Mouse (Mus musculus) neural tube, embryonic 15.5 days (tissue): ENCODE results near the gene Suclg1. TPM values are rescaled to one million over a fixed set of nuclear protein-coding genes. Genes with fewer than 3 reads are reported as not detected.

ENCODE experiments used
- ATAC-seq: fragments of 200-750 bp; cut with Nextera tagmentation; 2 replicates; pipeline ENCODE4 v1.8.0; 2017; ENCODE audit warnings: mild to moderate bottlenecking, moderate TSS enrichment, moderate library complexity; ENCODE audit not compliant: low FRiP score
- H3K27ac ChIP-seq: fragments of 300-500 bp; sonication (generic); replicated peaks from 2 replicates; pipeline ENCODE4 v1.5.1; 2015; ENCODE audit warnings: mild to moderate bottlenecking, inconsistent platforms
- H3K27me3 ChIP-seq: fragments of 300-500 bp; sonication (generic); replicated peaks from 2 replicates; pipeline ENCODE4 v1.6.1; 2015; ENCODE audit warnings: inconsistent platforms
- H3K36me3 ChIP-seq: fragments of 300-500 bp; sonication (generic); 2 replicates; pipeline ENCODE4 v1.6.1; 2015; ENCODE audit warnings: inconsistent platforms
- H3K4me1 ChIP-seq: fragments of 300-500 bp; sonication (generic); 2 replicates; pipeline ENCODE4 v1.6.1; 2015; ENCODE audit warnings: inconsistent platforms
- H3K4me2 ChIP-seq: fragments of 300-500 bp; sonication (generic); 2 replicates; pipeline ENCODE4 v1.6.1; 2015; ENCODE audit warnings: inconsistent platforms, mild to moderate bottlenecking, moderate library complexity
- H3K4me3 ChIP-seq: fragments of 300-500 bp; sonication (generic); replicated peaks from 2 replicates; pipeline ENCODE4 v1.5.1; 2015; ENCODE audit warnings: mild to moderate bottlenecking, inconsistent platforms
- H3K9ac ChIP-seq: fragments of 300-500 bp; sonication (generic); replicated peaks from 2 replicates; pipeline ENCODE4 v1.6.1; 2015; ENCODE audit warnings: mild to moderate bottlenecking, inconsistent platforms
- H3K9me3 ChIP-seq: fragments of 300-500 bp; sonication (generic); replicated peaks from 2 replicates; pipeline ENCODE4 v1.6.1; 2016; ENCODE audit warnings: inconsistent platforms
- WGBS: fragments of 180-500 bp; shearing (Covaris S2); methylation state at CpG from one replicate; pipeline ENCODE4 v1.1.7; 2015; ENCODE audit warnings: mixed read lengths; 5-methylcytosine and 5-hydroxymethylcytosine counted together
- polyA plus RNA-seq: library from polyadenylated mRNA; unstranded; fragments of >200 nt; fragmentation: Nextera tagmentation; extraction: Ambion mirVana; gene quantifications from 2 replicates; pipeline ENCODE4 v1.2.1, GENCODE M21; 2015

Suclg1 gene
- polyA plus RNA-seq, 1 experiment from 2014 or later: 132 TPM

DNA sequence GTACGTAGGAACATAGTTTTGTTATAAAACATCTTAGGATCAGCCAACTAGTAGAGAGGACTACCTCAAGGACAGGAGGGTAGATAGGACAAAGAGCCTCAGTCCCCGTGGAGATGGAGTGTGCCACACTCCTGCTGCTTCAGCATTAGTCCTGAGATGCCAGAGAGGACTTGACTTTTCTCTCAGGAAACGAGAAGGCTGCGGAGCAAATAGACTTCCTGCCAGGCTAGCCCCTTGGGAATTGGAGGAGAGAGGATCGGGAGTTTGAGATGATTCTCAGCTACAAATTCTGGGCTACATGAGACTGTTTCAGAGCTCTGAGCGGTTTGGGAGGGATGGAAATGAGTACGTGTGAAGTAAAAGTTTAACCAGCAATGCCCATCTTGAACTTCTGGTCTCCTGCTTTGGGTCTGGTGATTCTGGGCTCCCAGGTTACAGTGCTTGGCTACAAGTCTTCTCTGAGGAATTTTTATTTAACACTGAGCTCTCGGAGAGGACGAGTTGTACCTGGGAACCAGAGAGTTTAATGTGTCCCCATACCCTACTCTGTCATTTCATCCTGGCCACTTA, 32.4 kb downstream of the Suclg1 start:
- ATAC-seq: no peak
- Histone ChIP-seq H3K36me3 (peaks cover 22% of the 10 kb centered on the region), H3K4me1 (no peaks in the 10 kb centered on the region), H3K27me3 (no peaks in the 10 kb centered on the region), H3K27ac (no peak overlapping the region), H3K9ac (no peak overlapping the region), H3K4me2 (no peak overlapping the region), H3K4me3 (no peak overlapping the region), H3K9me3 (no peaks in the 10 kb centered on the region)
- WGBS: 81% methylated on average over 9 of the region's 9 CpGs

DNA sequence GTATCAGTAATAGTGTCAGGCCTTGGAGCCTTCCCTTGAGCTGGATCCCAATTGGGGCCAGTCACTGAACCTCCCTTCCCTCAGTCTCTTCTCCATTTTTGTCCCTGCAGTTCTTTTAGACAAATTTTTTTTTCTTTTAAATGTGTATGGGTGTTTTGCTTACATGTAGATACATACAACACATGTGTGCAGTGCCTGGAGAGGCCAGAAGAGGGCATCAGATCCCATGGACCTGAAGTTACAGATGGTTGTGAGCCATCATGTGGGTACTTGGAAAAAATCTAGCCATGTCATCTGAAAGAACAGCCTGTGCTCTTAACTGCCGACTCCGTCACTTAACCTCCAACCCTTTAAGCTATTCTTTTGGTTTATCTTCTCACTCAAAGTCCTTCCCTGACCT, 38.1 kb downstream of the Suclg1 start:
- WGBS: 100% methylated on average over 2 of the region's 2 CpGs
- Histone ChIP-seq H3K36me3 (no peaks in the 10 kb centered on the region), H3K4me3 (no peak overlapping the region), H3K27me3 (no peaks in the 10 kb centered on the region), H3K4me2 (no peak overlapping the region), H3K9me3 (no peaks in the 10 kb centered on the region), H3K9ac (no peak overlapping the region), H3K27ac (no peak overlapping the region), H3K4me1 (no peaks in the 10 kb centered on the region)
- ATAC-seq: no peak

DNA sequence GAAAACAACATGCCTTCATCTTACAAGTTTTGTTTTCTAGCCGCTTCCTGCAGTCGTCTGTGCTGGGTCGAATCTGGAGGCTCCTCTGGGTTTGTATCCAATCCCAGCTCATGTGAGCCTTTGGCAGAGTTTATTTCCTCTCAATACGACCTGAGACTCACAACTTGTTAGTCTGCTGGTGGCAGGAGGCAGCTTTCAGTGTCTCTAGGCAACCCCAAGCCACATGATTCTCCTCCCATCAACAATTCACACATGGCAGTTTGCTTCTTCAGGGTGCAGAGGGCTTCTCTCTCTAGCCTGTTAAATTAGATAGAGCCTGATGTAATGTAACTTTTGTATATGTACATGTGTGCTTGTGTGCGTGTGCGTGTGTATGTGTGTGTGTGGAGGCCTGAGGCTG, 58.7 kb downstream of the Suclg1 start:
- 0 out of 2 replicates have a peak, but pooled peaks have one; percentile 38 for ATAC-seq
- no peaks in the 10 kb centered on the region for H3K4me1 ChIP-seq
- no peak overlapping the region for H3K9ac ChIP-seq
- no peaks in the 10 kb centered on the region for H3K27me3 ChIP-seq
- H3K4me2 ChIP-seq: no peak overlapping the region
- H3K4me3 ChIP-seq: no peak overlapping the region
- no peaks in the 10 kb centered on the region for H3K9me3 ChIP-seq
- no peaks in the 10 kb centered on the region for H3K36me3 ChIP-seq
- no peak overlapping the region for H3K27ac ChIP-seq
- WGBS: 69% methylated on average over 6 of the region's 6 CpGs

DNA sequence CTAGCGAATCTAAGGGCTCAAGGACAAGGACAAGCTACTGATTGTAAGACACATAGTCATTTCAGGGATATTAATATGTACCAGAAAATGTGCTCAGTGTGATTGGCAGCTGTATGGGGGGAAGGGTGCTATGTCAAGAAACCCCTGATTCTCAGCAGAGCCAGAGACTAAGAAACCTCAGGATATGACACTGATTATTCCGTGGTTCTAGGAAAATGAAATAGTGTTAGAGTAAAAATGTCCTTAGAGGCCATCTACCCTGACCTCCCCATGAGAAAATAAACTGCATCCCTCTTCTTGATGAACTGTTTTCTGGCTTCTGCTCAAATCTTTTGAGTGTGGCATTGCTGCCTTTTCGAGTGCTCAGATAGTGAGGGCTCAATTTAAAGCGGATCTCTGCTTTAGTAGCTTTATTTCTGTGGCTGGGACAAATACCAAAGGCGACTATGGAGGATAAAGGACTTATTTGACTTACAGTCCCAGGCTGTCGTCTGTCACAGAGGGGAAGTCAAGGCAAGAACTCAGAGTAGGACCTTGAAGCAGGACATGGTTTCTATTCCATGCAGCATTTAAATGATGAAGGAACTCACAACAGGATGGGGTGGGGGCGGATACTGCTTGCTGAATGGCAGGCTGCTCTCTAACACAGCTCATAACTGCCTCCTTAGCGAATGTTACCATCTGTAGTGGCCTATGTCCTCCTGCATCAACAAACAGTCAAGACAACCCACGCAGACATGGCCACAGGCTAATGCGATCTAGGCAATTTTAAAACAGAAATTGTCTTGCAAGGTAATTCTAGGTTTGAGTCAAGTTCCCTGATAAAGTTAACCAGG, 60.7 kb downstream of the Suclg1 start:
- ATAC-seq: no peak
- H3K9ac ChIP-seq: no peak overlapping the region
- H3K9me3 ChIP-seq: no peaks in the 10 kb centered on the region
- no peaks in the 10 kb centered on the region for H3K4me1 ChIP-seq
- H3K27ac ChIP-seq: no peak overlapping the region
- no peak overlapping the region for H3K4me2 ChIP-seq
- no peak overlapping the region for H3K4me3 ChIP-seq
- H3K27me3 ChIP-seq: no peaks in the 10 kb centered on the region
- 83% methylated on average over 10 of the region's 10 CpGs for WGBS
- no peaks in the 10 kb centered on the region for H3K36me3 ChIP-seq

DNA sequence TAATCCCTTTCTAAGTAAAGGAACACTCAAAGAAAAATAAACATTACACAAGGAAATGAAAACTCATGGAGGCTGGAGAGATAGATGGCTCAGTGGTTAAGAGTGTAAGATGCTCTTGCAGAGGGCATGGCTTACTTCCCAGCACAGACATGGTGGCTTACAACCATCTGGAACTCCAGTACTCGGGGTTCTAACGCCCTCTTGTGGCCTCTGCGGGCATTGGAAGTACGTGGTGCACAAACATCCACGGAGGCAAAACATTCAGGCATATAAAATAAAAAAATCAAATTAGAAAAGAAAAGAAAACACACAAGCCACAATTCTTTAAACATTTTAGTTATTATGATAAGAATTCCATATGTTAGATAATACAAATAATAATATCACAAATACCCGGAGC, 63.2 kb downstream of the Suclg1 start:
- H3K27me3 ChIP-seq: no peaks in the 10 kb centered on the region
- peaks cover 9% of the 10 kb centered on the region for H3K4me1 ChIP-seq
- ATAC-seq: no peak
- H3K27ac ChIP-seq: no peak overlapping the region
- 75% methylated on average over 6 of the region's 6 CpGs for WGBS
- no peak overlapping the region for H3K9ac ChIP-seq
- H3K4me2 ChIP-seq: no peak overlapping the region
- H3K9me3 ChIP-seq: no peaks in the 10 kb centered on the region
- H3K36me3 ChIP-seq: no peaks in the 10 kb centered on the region
- H3K4me3 ChIP-seq: no peak overlapping the region

DNA sequence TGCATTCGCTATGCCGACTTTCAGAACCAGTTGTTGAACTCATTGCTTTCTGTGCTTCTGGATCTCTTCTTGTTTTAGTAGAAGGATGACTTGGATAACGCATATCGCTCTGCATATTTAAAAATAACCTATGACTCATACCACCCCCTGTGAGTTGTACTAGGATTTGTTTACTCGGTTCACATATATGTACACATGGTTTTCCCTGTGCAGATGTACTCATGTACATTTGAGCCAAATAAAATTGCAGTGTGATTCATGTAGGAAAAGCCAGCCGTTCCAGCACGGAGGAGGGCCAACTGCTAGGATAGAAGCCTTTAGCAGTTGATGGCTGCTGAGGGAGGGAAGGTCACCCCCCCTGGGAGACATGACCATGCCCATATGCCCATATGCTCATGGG, 63.6 kb downstream of the Suclg1 start:
- Histone ChIP-seq H3K27me3 (no peaks in the 10 kb centered on the region), H3K4me3 (no peak overlapping the region), H3K9me3 (no peaks in the 10 kb centered on the region), H3K4me1 (peaks cover 9% of the 10 kb centered on the region), H3K36me3 (no peaks in the 10 kb centered on the region), H3K27ac (no peak overlapping the region), H3K4me2 (no peak overlapping the region), H3K9ac (no peak overlapping the region)
- no peak for ATAC-seq
- 90% methylated on average over 7 of the region's 7 CpGs for whole genome bisulfite sequencing

DNA sequence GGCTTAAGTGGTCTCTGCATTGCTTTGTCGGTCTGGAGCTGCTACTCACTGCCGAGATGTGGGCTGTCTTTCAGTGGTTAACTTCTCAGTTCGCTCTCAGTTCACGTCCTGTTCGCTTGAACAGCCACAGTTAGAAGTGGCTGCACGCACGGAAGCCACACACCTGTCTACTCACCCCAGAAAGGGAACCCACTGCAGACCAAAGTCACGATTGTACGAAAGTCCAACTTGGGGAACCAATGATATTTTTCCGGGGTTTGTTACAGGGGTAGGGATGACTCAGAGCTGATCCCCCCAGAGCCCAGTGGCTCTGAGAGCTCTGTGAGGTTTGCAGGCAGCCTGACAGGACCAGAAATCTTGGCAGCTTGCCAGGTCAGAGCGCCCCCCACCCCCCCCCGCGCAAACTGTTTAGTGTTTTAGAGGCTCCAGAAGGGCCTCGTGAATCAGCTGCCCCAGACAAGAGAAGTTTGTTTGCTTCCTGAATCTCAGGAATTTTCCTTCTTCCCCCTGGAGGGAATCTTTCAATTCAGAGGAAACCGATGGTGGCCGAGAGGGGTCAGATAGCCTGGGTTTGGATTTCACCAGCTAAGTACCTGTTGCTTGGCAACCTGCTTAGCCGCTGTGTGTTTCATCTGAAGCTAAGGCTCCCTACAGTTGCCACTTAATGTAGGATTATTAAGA, 66.9 kb downstream of the Suclg1 start:
- H3K36me3 ChIP-seq: no peaks in the 10 kb centered on the region
- H3K27me3 ChIP-seq: no peaks in the 10 kb centered on the region
- 2% methylated on average over 17 of the region's 17 CpGs for WGBS
- H3K4me3 ChIP-seq: peak overlapping the region; percentile 44
- peaks cover 9% of the 10 kb centered on the region for H3K4me1 ChIP-seq
- H3K9ac ChIP-seq: peak overlapping the region; percentile 41
- peak overlapping the region; percentile 69 for H3K4me2 ChIP-seq
- no peaks in the 10 kb centered on the region for H3K9me3 ChIP-seq
- peak overlapping the region; percentile 71 for H3K27ac ChIP-seq
- ATAC-seq: peak; percentile 83

DNA sequence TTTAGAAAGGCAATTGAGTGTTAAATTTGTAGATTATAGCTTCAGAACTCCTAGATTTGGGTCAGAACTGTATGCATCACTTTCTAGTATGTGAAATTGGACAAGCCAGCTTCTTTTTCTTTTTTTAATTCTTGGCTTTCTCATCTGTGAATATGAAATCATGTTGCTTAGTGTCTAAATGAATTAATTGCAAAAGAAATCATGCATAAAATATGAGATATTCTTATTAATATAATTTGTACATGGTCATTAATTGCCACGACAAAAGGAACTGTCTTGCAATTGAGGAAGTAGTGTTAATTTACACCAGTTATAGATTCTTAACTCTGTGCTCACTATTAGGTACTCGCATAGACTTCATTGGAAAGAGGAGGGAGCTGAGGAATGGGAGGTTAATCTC, 74.1 kb downstream of the Suclg1 start:
- H3K9me3 ChIP-seq: no peaks in the 10 kb centered on the region
- no peak for ATAC-seq
- H3K36me3 ChIP-seq: no peaks in the 10 kb centered on the region
- H3K4me2 ChIP-seq: no peak overlapping the region
- no peaks in the 10 kb centered on the region for H3K27me3 ChIP-seq
- no peaks in the 10 kb centered on the region for H3K4me1 ChIP-seq
- WGBS: 81% methylated on average over 2 of the region's 2 CpGs
- no peak overlapping the region for H3K27ac ChIP-seq
- H3K9ac ChIP-seq: no peak overlapping the region
- no peak overlapping the region for H3K4me3 ChIP-seq

Other genes with a start within 250 kb of the Suclg1 start
- 0.09 and 0.22 TPM in 2 replicates for gene Dnah6, start 26.7 kb upstream of the Suclg1 start, polyA plus RNA-seq
- not detected in 2 replicates for gene 4931417E11Rik, start 221.3 kb downstream of the Suclg1 start, polyA plus RNA-seq